Mouse (Mus musculus) midbrain, embryonic 13.5 days (tissue): ENCODE data around the gene 4933406M09Rik. TPM values are rescaled to one million over a fixed set of nuclear protein-coding genes. Genes with fewer than 3 reads are reported as not detected.

Experiments used
- polyA plus RNA-seq: library from polyadenylated mRNA; unstranded; fragments of >200 nt; fragmentation: Nextera tagmentation; extraction: Ambion mirVana; gene quantifications from 2 replicates; pipeline ENCODE4 v1.2.1, GENCODE M21; 2015

Gene 4933406M09Rik
- polyA plus RNA-seq, 1 experiment from 2014 or later = not detected

Other genes with a start within 250 kb of the 4933406M09Rik start
- 2.6 and 3.2 TPM in 2 replicates for gene Chil1, start 203.8 kb upstream of the 4933406M09Rik start, polyA plus RNA-seq
- 0.09 and 0.19 TPM in 2 replicates for gene Mybph, start 192.5 kb upstream of the 4933406M09Rik start, polyA plus RNA-seq
- gene Adora1, start 150.5 kb upstream of the 4933406M09Rik start, polyA plus RNA-seq = 4.6 TPM in 2 replicates
- not detected in 2 replicates for gene Myog, start 96.0 kb upstream of the 4933406M09Rik start, polyA plus RNA-seq
- 6.5 and 7.0 TPM in 2 replicates for gene Ppfia4, start 53.0 kb upstream of the 4933406M09Rik start, polyA plus RNA-seq
- 128 TPM in 2 replicates for gene Tmem183a, start 24.0 kb upstream of the 4933406M09Rik start, polyA plus RNA-seq
- 16.9 and 18.2 TPM in 2 replicates for gene Cyb5r1, start 19.6 kb downstream of the 4933406M09Rik start, polyA plus RNA-seq
- 63.5 and 68.2 TPM in 2 replicates for gene Adipor1, start 29.4 kb downstream of the 4933406M09Rik start, polyA plus RNA-seq
- 32.1 and 32.3 TPM in 2 replicates for gene Klhl12, start 69.6 kb downstream of the 4933406M09Rik start, polyA plus RNA-seq
- 54.9 and 59.4 TPM in 2 replicates for gene Rabif, start 108.7 kb downstream of the 4933406M09Rik start, polyA plus RNA-seq
- gene Mgat4e, start 163.7 kb downstream of the 4933406M09Rik start, polyA plus RNA-seq = not detected in 2 replicates
- 110 and 111 TPM in 2 replicates for gene Kdm5b, start 174.2 kb downstream of the 4933406M09Rik start, polyA plus RNA-seq